Comparison of ENCODE assay signal across 8 mouse cellular contexts in the genomic region with DNA sequence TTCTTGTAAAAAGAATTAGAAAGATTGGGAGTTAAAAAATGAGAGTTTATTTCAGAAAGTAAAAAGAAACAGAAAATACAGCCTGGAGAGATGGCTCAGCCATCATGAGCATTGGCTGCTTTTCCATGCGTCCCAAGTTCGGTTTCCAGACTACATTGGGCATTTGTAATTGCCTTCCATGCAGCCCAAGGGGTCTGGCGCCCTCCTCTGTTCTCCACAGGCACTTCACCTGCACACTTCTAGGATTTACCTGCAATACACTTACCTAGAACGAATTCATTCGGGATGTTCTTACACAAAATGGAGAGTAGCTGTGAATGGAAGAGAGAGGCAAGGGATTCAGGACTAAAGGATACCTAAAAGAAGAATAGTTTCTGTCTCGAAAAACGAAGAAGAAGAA. TPM values are rescaled to one million over a fixed set of nuclear protein-coding genes. Genes with fewer than 3 reads are reported as not detected.
A peak's percentile ranks its signal among the peaks of the same experiment; 100 is the strongest.
DNase-seq lines count a peak whose midpoint lies in the region; ATAC-seq and TF ChIP-seq lines count a peak whose summit lies in the region.

No protein-coding gene starts in this region.

- no peaks in the 10 kb centered on the region for H3K27me3 ChIP-seq in cerebellum, adult 2 months (ENCODE audit: control insufficient read depth, insufficient read depth, low read length)
- H3K27me3 ChIP-seq in small intestine, adult 2 months (ENCODE audit: control insufficient read depth, insufficient read depth, low read length): no peaks in the 10 kb centered on the region

- H3K36me3 ChIP-seq in small intestine, adult 2 months (ENCODE audit: control insufficient read depth, insufficient read depth, low read length): no peaks in the 10 kb centered on the region

- TF ChIP-seq CTCF in cerebellum, adult 2 months (IDR thresholded peaks at IDR 0.05; ENCODE audit: borderline replicate concordance, insufficient read depth, low read depth, low read length): peak; percentile 67
- peak; percentile 33; the same call in 1 of the 2 replicates for TF ChIP-seq CTCF in small intestine, adult 2 months (IDR thresholded peaks at IDR 0.05; ENCODE audit: extremely low read depth, insufficient read length, insufficient replicate concordance, low read depth, low read length)

- 28% methylated on average over 5 of the region's 7 CpGs for WGBS in cerebellum, adult 2 months
- 30% methylated on average over 6 of the region's 7 CpGs for WGBS in small intestine, adult 2 months

- no peaks in the 10 kb centered on the region for H3K4me1 ChIP-seq in cerebellum, adult 2 months (ENCODE audit: control insufficient read depth, insufficient read depth, low read length)
- H3K4me1 ChIP-seq in small intestine, adult 2 months (ENCODE audit: control insufficient read depth, insufficient read depth, insufficient read length, low read length): no peaks in the 10 kb centered on the region

- TF ChIP-seq POLR2A in cerebellum, adult 2 months (IDR thresholded peaks at IDR 0.05; ENCODE audit: borderline replicate concordance, insufficient read depth, low read length): no peak
- no peak for TF ChIP-seq POLR2A in small intestine, adult 2 months (IDR thresholded peaks at IDR 0.05; ENCODE audit: low read depth, low read length)

- peak; percentile 65 to 72; a peak in 3 of 4 replicates for ATAC-seq in hematopoietic stem cell, adult 5-6 weeks (replicated peaks in 1 of 2; ENCODE audit: insufficient read depth in 1 of 2, low FRiP score in 2 of 2, low TSS enrichment in 1 of 2, low read depth in 1 of 2, poor library complexity in 2 of 2, severe bottlenecking in 2 of 2)
- ATAC-seq in monocyte, adult 5-6 weeks (replicated peaks; ENCODE audit: insufficient number of reproducible peaks, low FRiP score, low TSS enrichment, poor library complexity, severe bottlenecking): no peak

- H3K4me3 ChIP-seq in cerebellum, adult 2 months (replicated peaks; ENCODE audit: insufficient read depth, low read depth, low read length): no peak overlapping the region
- no peak overlapping the region for H3K4me3 ChIP-seq in small intestine, adult 2 months (ENCODE audit: low read depth, low read length)

- peak; percentile 6 for DNase-seq in ovary, postnatal 14 days (ENCODE audit: low spot score)
- DNase-seq in ovary, adult 18-20 months (ENCODE audit: low spot score): no peak
- peak; percentile 24 to 40 for DNase-seq in cerebellum, adult 2 months
- DNase-seq in thymus, postnatal 4 days: no peak
- DNase-seq in layer of hippocampus, adult 11-12 months (ENCODE audit: low spot score): no peak

- no peak overlapping the region for H3K27ac ChIP-seq in cerebellum, adult 2 months (ENCODE audit: insufficient read depth, low read length)
- H3K27ac ChIP-seq in small intestine, adult 2 months (ENCODE audit: insufficient read depth, low read depth, low read length): no peak overlapping the region

RNA-seq across cellular contexts. Expression of gene Siglecf, which starts 17.9 kb away (rescaled TPM):
- polyA plus RNA-seq in cerebellum, adult 2 months (2012; rRNA removed): 0.14 and 0.31 TPM in 2 replicates
- 5.0 and 7.6 TPM in 2 replicates for total RNA-seq in hematopoietic stem cell, adult 5-6 weeks (2017)
- polyA plus RNA-seq in small intestine, adult 2 months (2012; rRNA removed): 5.6 and 5.9 TPM in 2 replicates
- total RNA-seq in monocyte, adult 5-6 weeks (2017): 0.78 to 26.1 TPM (median 21.4 TPM) in 3 replicates

RNA-seq across cellular contexts. Expression of gene Zfp715, which starts 20.1 kb away (rescaled TPM):
- 17.1 and 19.5 TPM in 2 replicates for polyA plus RNA-seq in cerebellum, adult 2 months (2012; rRNA removed)
- total RNA-seq in hematopoietic stem cell, adult 5-6 weeks (2017): 23.1 and 28.8 TPM in 2 replicates
- 0.58 and 0.86 TPM in 2 replicates for polyA plus RNA-seq in small intestine, adult 2 months (2012; rRNA removed)
- total RNA-seq in monocyte, adult 5-6 weeks (2017): 21.8 to 30.9 TPM (median 27.9 TPM) in 3 replicates

Comparison
In these comparisons a context has a peak if more than half of its experiments do, and no peak if none do; other contexts are left out.
1. DNase-seq: peak in ovary, postnatal 14 days (single experiment) and cerebellum, adult 2 months (2 of 2); none in ovary, adult 18-20 months (single experiment), thymus, postnatal 4 days (single experiment) and layer of hippocampus, adult 11-12 months (single experiment).